Mouse (Mus musculus) cerebellum, adult 8-10 months (tissue): Measurements from ENCODE around the gene Sf3a1.

Experiments
- DNase-seq: peaks from one replicate; pipeline ENCODE4 v3.0.0; 2022

Gene Sf3a1

DNA sequence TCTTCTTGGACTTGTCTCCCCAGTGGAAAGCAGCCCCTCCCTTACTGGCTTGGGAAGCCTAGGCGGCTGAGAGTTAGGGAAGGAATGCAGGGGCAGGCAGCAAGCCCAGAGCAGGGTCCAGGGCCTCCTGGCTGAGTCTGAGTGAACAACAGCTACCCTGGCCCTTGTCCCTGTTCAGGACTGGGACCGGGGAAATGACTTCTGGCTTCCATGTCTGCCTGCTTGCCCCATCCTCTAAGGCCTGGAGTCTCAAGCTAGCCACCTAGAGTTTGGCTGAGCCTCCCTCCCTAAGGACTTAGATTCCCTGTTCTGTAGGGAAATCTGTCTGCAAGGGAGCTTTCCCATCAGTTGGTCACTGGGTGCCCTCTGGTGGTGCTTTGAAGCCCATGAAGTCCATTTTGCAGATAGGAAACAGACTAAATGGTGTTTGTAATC is 59.2 kb downstream of the Sf3a1 start:
- DNase-seq, result peak; percentile 53

DNA sequence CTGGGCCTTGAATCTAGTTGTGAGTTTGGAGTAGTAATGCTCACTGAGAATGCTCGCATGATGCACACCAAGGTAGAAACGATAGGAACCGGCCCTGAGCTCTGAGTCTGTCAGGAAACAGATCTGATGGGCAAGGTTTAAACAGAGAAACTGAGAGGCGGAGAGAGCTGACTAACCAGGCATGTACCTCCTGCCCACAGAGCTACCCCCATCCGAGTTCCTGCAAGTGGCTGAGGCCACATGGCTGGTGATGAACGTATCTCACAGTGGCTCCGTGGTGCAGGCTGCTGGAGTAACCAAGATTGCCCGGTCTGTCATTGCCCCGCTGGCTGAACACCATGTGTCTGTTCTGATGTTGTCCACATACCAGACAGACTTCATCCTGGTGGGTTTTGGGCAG is 59.8 kb downstream of the Sf3a1 start:
- no peak for DNase-seq

GRCm38 (mm10) chr11:4220443-4221400 is 60.6 kb downstream of the Sf3a1 start:
- DNase-seq, result peak; percentile 79

GRCm38 (mm10) chr11:4222046-4222950 is 62.1 kb downstream of the Sf3a1 start:
- DNase-seq, result no peak

DNA sequence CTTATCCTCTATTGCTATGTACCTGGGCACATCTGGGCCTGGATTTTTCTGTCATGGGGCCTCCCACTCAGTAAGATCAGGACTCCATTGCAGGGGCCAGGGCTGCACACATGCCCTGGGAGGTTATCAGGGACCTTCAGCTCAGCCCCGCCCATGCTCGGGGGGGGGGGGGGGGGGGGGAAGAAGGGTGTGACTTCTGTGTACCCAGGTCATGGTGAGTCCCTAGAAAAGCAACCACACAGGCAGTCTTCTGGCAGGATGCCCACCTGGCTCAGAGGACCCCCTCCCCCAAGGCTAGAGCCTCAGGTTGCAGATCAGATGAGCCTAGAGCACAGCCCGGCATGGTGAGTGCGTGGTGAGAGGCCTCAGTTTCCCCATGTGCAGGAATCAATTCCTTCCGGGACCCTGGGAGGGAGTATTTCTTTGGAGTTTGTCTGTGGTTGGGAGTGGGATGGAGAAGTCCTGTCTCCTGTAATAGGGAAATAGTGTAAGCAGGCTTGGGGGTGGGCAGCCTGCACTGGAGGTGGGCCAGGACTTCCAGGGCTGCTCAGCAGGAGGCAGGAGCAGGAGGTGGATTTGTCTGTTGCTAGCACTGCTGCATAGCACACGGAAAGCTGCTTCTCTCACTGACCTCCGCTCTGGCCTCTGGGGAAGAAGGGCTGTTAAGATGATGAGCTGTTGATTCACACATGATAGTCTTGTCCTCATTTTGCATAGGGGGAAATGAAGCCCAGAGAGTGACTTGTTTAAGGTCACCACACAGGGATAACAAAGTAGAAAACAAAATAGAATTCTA is 63.4 kb downstream of the Sf3a1 start:
- no peak for DNase-seq

DNA sequence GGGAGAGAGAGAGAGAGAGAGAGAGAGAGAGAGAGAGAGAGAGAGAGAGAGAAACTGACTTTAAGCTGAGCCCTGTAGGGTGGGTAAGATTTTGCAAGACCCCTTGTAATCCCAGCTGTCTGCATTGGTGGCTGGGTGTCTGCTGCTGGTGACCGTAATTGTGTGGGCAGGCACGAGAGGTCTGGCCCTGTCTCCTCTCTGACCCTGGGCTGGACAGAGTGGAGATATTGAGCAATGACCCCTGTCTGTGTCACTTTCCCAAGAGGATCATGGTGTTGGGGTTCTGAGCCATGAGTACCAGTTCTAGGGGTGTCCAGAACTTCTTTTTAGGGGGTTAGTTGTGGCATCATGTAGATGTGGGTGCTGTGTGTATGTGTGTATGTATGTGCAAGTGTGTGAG is 64.1 kb downstream of the Sf3a1 start:
- no peak for DNase-seq

- DNase-seq, result no peak
Measured at GRCm38 (mm10) chr11:4226569-4227325, 66.6 kb downstream of the Sf3a1 start.

GRCm38 (mm10) chr11:4228463-4228862 is 68.3 kb downstream of the Sf3a1 start:
- peak; percentile 79 for DNase-seq

GRCm38 (mm10) chr11:4229841-4230240 is 69.7 kb downstream of the Sf3a1 start:
- no peak for DNase-seq

DNA sequence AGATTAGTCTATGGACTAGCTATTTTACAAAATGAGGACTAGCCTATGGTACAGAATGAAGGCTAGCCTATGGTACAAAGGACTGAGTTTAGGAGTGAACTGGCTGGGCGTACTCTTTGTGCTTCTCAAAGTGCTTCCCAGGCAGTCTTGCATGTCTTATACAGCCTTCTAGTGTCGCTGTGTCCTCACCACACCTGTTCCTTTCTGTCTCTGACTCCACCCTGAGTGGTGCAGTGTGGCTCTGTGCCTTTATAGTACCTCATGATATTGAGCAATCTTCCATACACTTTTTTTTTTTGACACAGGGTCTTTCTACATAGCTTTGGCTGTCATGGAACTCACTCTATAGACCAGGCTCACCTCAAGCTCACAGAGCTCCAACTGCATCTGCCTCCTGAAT is 71.3 kb downstream of the Sf3a1 start:
- no peak for DNase-seq
